Mouse (Mus musculus): Measurements from ENCODE around the gene Golgb1. TPM values are rescaled to one million over a fixed set of nuclear protein-coding genes. Genes with fewer than 3 reads are reported as not detected.

Golgb1 gene
- total and polyA plus RNA-seq, 3 experiments: 16.8 to 35.0 (median 34.1) TPM

GRCm38 (mm10) chr16:36930231-36931136 lies 55.5 kb downstream of the Golgb1 start:
- no peak overlapping the region for H3K9ac ChIP-seq (ENCODE audit: control insufficient read depth, low read depth, low read length, poor library complexity, severe bottlenecking)
- no peaks in the 10 kb centered on the region for H3K27me3 ChIP-seq (ENCODE audit: control insufficient read depth in 1 of 2, insufficient read depth in 2 of 2, low read length in 2 of 2)
- no peaks in the 10 kb centered on the region for H3K79me2 ChIP-seq (ENCODE audit: control insufficient read depth, insufficient read depth, low read length, poor library complexity)
- peaks cover 0 to 3% of the 10 kb centered on the region in 2 experiments; a peak in 2 of 4 replicates for H3K4me1 ChIP-seq (ENCODE audit: control insufficient read depth in 1 of 2, insufficient read depth in 2 of 2, low read length in 2 of 2)
- no peak overlapping the region for H3K4me3 ChIP-seq (ENCODE audit: control insufficient read depth in 1 of 2, insufficient read depth in 1 of 2, low read depth in 2 of 2, low read length in 2 of 2)
- no peak for DNase-seq (ENCODE audit: low read depth, low spot score)
- TF ChIP-seq EP300 (IDR thresholded peaks at IDR 0.05; ENCODE audit: low read depth in 1 of 2, low read length in 2 of 2) (no peak), SIN3A (IDR thresholded peaks at IDR 0.05; ENCODE audit: low read length) (no peak), MYC (IDR thresholded peaks at IDR 0.05; ENCODE audit: low read depth, low read length) (no peak), ETS1 (IDR thresholded peaks at IDR 0.05; ENCODE audit: low read depth, low read length) (no peak)
- H3K9me3 ChIP-seq (replicated peaks; ENCODE audit: insufficient read depth, low read length): no peaks in the 10 kb centered on the region
- no peak overlapping the region for H3K27ac ChIP-seq (ENCODE audit: control insufficient read depth, low read depth, low read length)
- H3K36me3 ChIP-seq (ENCODE audit: control insufficient read depth in 1 of 2, insufficient read depth in 2 of 2, low read length in 2 of 2): peaks cover 0 to 5% of the 10 kb centered on the region in 2 experiments; a peak in 3 of 4 replicates

GRCm38 (mm10) chr16:36931381-36931780 lies 56.4 kb downstream of the Golgb1 start:
- peaks cover 0 to 7% of the 10 kb centered on the region in 2 experiments; a peak in 3 of 4 replicates for H3K36me3 ChIP-seq (ENCODE audit: control insufficient read depth in 1 of 2, insufficient read depth in 2 of 2, low read length in 2 of 2)
- TF ChIP-seq BHLHE40 (IDR thresholded peaks at IDR 0.05; ENCODE audit: borderline replicate concordance, low read depth, low read length) (no peak), MAFK (IDR thresholded peaks at IDR 0.05; ENCODE audit: borderline replicate concordance, low read depth, low read length) (no peak), EP300 (IDR thresholded peaks at IDR 0.05; ENCODE audit: low read depth in 1 of 2, low read length in 2 of 2) (no peak), UBTF (IDR thresholded peaks at IDR 0.05; ENCODE audit: borderline replicate concordance, insufficient read depth, low read depth, low read length) (no peak), NELFE (IDR thresholded peaks at IDR 0.05; ENCODE audit: low read depth, low read length) (no peak)
- no peak overlapping the region for H3K4me3 ChIP-seq (ENCODE audit: control insufficient read depth in 1 of 2, insufficient read depth in 1 of 2, low read depth in 2 of 2, low read length in 2 of 2)
- H3K4me1 ChIP-seq (ENCODE audit: control insufficient read depth in 1 of 2, insufficient read depth in 2 of 2, low read length in 2 of 2): peaks cover 0 to 11% of the 10 kb centered on the region in 2 experiments; a peak in 2 of 4 replicates
- DNase-seq (ENCODE audit: low read depth, low spot score): no peak
- H3K27me3 ChIP-seq (ENCODE audit: control insufficient read depth in 1 of 2, insufficient read depth in 2 of 2, low read length in 2 of 2): no peaks in the 10 kb centered on the region
- H3K9ac ChIP-seq (ENCODE audit: control insufficient read depth, low read depth, low read length, poor library complexity, severe bottlenecking): no peak overlapping the region
- no peaks in the 10 kb centered on the region; the same call in 1 of the 2 replicates for H3K79me2 ChIP-seq (ENCODE audit: control insufficient read depth, insufficient read depth, low read length, poor library complexity)
- H3K27ac ChIP-seq (ENCODE audit: control insufficient read depth, low read depth, low read length): no peak overlapping the region
- no peaks in the 10 kb centered on the region for H3K9me3 ChIP-seq (replicated peaks; ENCODE audit: insufficient read depth, low read length)

DNA sequence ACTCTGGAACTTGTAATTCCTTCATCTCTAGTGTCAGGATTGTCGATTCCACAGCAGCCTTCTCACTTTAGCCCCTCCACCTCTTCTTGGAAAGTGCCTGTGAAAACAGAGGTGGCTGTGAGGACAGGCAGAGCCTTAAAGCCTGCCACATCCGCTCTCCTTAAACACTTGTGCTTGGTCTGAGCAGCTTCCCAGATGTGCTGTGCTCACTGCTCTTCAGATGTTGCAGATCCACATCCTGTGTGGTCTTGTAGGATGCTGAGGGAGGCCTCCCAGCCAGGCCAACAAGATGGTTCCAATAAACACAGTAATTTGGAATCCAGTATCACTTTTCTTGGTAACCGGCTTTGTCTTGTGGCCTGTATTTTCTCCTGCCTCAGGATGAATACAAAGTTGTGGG lies 57.0 kb downstream of the Golgb1 start:
- Histone ChIP-seq H3K27me3 (ENCODE audit: control insufficient read depth in 1 of 2, insufficient read depth in 2 of 2, low read length in 2 of 2) (no peaks in the 10 kb centered on the region), H3K36me3 (ENCODE audit: control insufficient read depth in 1 of 2, insufficient read depth in 2 of 2, low read length in 2 of 2) (peaks cover 0 to 7% of the 10 kb centered on the region in 2 experiments; a peak in 3 of 4 replicates), H3K27ac (ENCODE audit: control insufficient read depth, low read depth, low read length) (no peak overlapping the region), H3K9me3 (replicated peaks; ENCODE audit: insufficient read depth, low read length) (no peaks in the 10 kb centered on the region), H3K4me1 (ENCODE audit: control insufficient read depth in 1 of 2, insufficient read depth in 2 of 2, low read length in 2 of 2) (peaks cover 0 to 11% of the 10 kb centered on the region in 2 experiments; a peak in 2 of 4 replicates), H3K9ac (ENCODE audit: control insufficient read depth, low read depth, low read length, poor library complexity, severe bottlenecking) (no peak overlapping the region), H3K4me3 (ENCODE audit: control insufficient read depth in 1 of 2, insufficient read depth in 1 of 2, low read depth in 2 of 2, low read length in 2 of 2) (no peak overlapping the region), H3K79me2 (ENCODE audit: control insufficient read depth, insufficient read depth, low read length, poor library complexity) (no peaks in the 10 kb centered on the region; the same call in 1 of the 2 replicates)
- no peak for DNase-seq (ENCODE audit: low read depth, low spot score)
- no peak for TF ChIP-seq UBTF (IDR thresholded peaks at IDR 0.05; ENCODE audit: borderline replicate concordance, insufficient read depth, low read depth, low read length)
- no peak for TF ChIP-seq E2F4 (IDR thresholded peaks at IDR 0.05; ENCODE audit: borderline replicate concordance, low read depth, low read length)
- no peak for TF ChIP-seq ZKSCAN1 (IDR thresholded peaks at IDR 0.05; ENCODE audit: low read depth, low read length)
- TF ChIP-seq ELF1 (IDR thresholded peaks at IDR 0.05; ENCODE audit: low read depth, low read length): no peak
- TF ChIP-seq CTCF (IDR thresholded peaks at IDR 0.05 in 2 of 3, conservative IDR thresholded peaks at IDR 0.05 in 1 of 3; ENCODE audit: control insufficient read depth in 1 of 3, insufficient read depth in 1 of 3, low read depth in 2 of 3, low read length in 3 of 3, poor library complexity in 1 of 3, severe bottlenecking in 1 of 3): no peak
- no peak for TF ChIP-seq TCF12 (IDR thresholded peaks at IDR 0.05; ENCODE audit: low read depth, low read length)
- no peak for TF ChIP-seq MYB (IDR thresholded peaks at IDR 0.05; ENCODE audit: low read depth, low read length)
- TF ChIP-seq MEF2A (IDR thresholded peaks at IDR 0.05; ENCODE audit: extremely low read depth, insufficient replicate concordance, low read depth, low read length, poor library complexity, severe bottlenecking): no peak
- TF ChIP-seq SMC3 (IDR thresholded peaks at IDR 0.05; ENCODE audit: low read depth, low read length): no peak
- no peak for TF ChIP-seq POLR2A (IDR thresholded peaks at IDR 0.05; ENCODE audit: control insufficient read depth in 1 of 2, insufficient read depth in 1 of 2, low read depth in 1 of 2, low read length in 2 of 2, poor library complexity in 1 of 2)
- no peak for TF ChIP-seq ZC3H11A (IDR thresholded peaks at IDR 0.05; ENCODE audit: low read depth, low read length)
- TF ChIP-seq EP300 (IDR thresholded peaks at IDR 0.05; ENCODE audit: low read depth in 1 of 2, low read length in 2 of 2): no peak
- TF ChIP-seq RAD21 (IDR thresholded peaks at IDR 0.05; ENCODE audit: low read depth, low read length): no peak
- TF ChIP-seq MAZ (IDR thresholded peaks at IDR 0.05; ENCODE audit: low read depth, low read length): no peak
- no peak for TF ChIP-seq BHLHE40 (IDR thresholded peaks at IDR 0.05; ENCODE audit: borderline replicate concordance, low read depth, low read length)
- no peak for TF ChIP-seq MYC (IDR thresholded peaks at IDR 0.05; ENCODE audit: low read depth, low read length)
- TF ChIP-seq ZNF384 (IDR thresholded peaks at IDR 0.05; ENCODE audit: low read depth, low read length): no peak
- TF ChIP-seq ZMIZ1 (IDR thresholded peaks at IDR 0.05; ENCODE audit: low read depth, low read length): no peak

Measured in MEL (cell line).